Mouse (Mus musculus) E14TG2a.4 (cell line): Measurements from ENCODE around the gene Cela3a.

ENCODE experiments used
- CTCF ChIP-seq: conservative IDR thresholded peaks from 2 replicates; pipeline ENCODE4 v1.5.1; 2014; ENCODE audit warnings: low read length
- NANOG ChIP-seq: IDR thresholded peaks from 2 replicates; pipeline ENCODE4 v1.6.1; 2014; ENCODE audit warnings: borderline replicate concordance, low read length, mixed read lengths
- POU5F1 ChIP-seq: IDR thresholded peaks from 2 replicates; pipeline ENCODE4 v1.6.1; 2014; ENCODE audit warnings: low read length, borderline replicate concordance

GRCm38 (mm10) chr4:137448197-137448596 is 38.6 kb upstream of the Cela3a start:
- TF ChIP-seq CTCF (no peak), POU5F1 (no peak), NANOG (no peak)
